ENCODE assay signal across 14 mouse cellular contexts in the genomic region with DNA sequence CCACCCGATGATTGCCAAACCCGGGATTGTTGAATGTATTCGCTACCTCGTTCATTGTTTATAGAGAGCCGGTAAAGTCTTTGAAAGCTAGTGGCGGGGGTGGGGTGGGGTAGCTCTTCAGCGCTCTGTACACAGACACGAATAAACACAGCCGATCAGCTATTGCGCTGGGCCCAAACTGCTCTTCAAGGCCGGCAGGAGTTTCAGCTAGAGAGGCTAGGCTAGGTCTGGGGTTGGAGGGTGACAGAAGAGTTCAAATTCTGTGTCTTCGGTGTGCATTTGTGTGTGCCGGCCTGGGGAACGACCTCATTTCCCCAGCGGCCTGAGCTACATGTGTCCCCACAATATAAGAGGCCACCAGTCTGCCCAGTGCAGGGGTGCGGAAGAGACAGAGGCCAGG. TPM values are rescaled to one million over a fixed set of nuclear protein-coding genes. Genes with fewer than 3 reads are reported as not detected.
DNase-seq lines count a peak whose midpoint lies in the region; ATAC-seq lines count a peak whose summit lies in the region.
"Had no signal": no experiment of that assay in that cellular context is flagged by ENCODE, and none has a peak within 500 bp of the region (broad histone marks: within the 10 kb centered on the region; RNA-seq: fewer than 3 reads in every experiment).

No protein-coding gene starts in this region.

- peak overlapping the region; percentile 55 for H3K4me3 ChIP-seq in lung, embryonic 15.5 days
- peak overlapping the region; percentile 63 for H3K4me3 ChIP-seq in limb, embryonic 11.5 days (ENCODE audit: low read depth, low read length)
- H3K4me3 ChIP-seq: intestine, embryonic 15.5 days had no signal

- no peaks in the 10 kb centered on the region; the same call in 1 of the 2 replicates for H3K4me1 ChIP-seq in lung, embryonic 15.5 days
- H3K4me1 ChIP-seq in limb, embryonic 11.5 days (ENCODE audit: control insufficient read depth, insufficient read depth, low read length) = peaks cover 4% of the 10 kb centered on the region; the same call in 1 of the 2 replicates

- peak overlapping the region; percentile 79 for H3K27ac ChIP-seq in lung, embryonic 15.5 days
- H3K27ac ChIP-seq in limb, embryonic 11.5 days (replicated peaks; ENCODE audit: low read depth, low read length) = peak overlapping the region; percentile 89
- H3K27ac ChIP-seq: intestine, embryonic 15.5 days had no signal

- peak; percentile 28 for DNase-seq in embryo, embryonic 10 days (ENCODE audit: low spot score)
- DNase-seq in embryo, embryonic 9.5 days (ENCODE audit: extremely low spot score) = no peak
- no peak for DNase-seq in lung, postnatal 25 days (ENCODE audit: low spot score)
- DNase-seq in embryo, embryonic 10.5 days (ENCODE audit: low spot score) = peak; percentile 56
- DNase-seq in limb, embryonic 11.5 days (ENCODE audit: low spot score) = peak; percentile 58
- no peak for DNase-seq in layer of hippocampus, postnatal 14 days (ENCODE audit: low spot score in 2 of 2)
- no peak for DNase-seq in ovary, postnatal 10 days (ENCODE audit: low spot score)
- DNase-seq: cerebellum, postnatal 25 days; kidney, postnatal 36 days; retina, postnatal 1 day had no signal

- H3K36me3 ChIP-seq in lung, embryonic 15.5 days = no peaks in the 10 kb centered on the region
- 0 out of 2 replicates have a peak, but pooled peaks cover 2% of the 10 kb centered on the region for H3K36me3 ChIP-seq in limb, embryonic 11.5 days (ENCODE audit: control insufficient read depth, insufficient read depth, low read length)
- H3K36me3 ChIP-seq: G1E; intestine, embryonic 15.5 days had no signal

- ATAC-seq in lung, embryonic 15.5 days (ENCODE audit: borderline replicate concordance, extremely low read depth, low FRiP score, low TSS enrichment) = no peak
- ATAC-seq in limb, embryonic 11.5 days (ENCODE audit: insufficient number of reproducible peaks, low FRiP score, low TSS enrichment, low read depth) = no peak
- ATAC-seq: activated CD4-positive, CD25-positive, alpha-beta regulatory T cell, adult 4 months; intestine, embryonic 15.5 days had no signal

- H3K4me2 ChIP-seq in lung, embryonic 15.5 days = peak overlapping the region; percentile 59
- peak overlapping the region; percentile 60 for H3K4me2 ChIP-seq in limb, embryonic 11.5 days (ENCODE audit: low read depth, severe bottlenecking)
- H3K4me2 ChIP-seq: intestine, embryonic 15.5 days had no signal

- H3K27me3 ChIP-seq in lung, embryonic 15.5 days = peaks cover 83% of the 10 kb centered on the region
- H3K27me3 ChIP-seq in limb, embryonic 11.5 days (ENCODE audit: control insufficient read depth, insufficient read depth, low read length) = peaks cover 72% of the 10 kb centered on the region

- 2% methylated on average over 16 of the region's 16 CpGs for WGBS in lung, embryonic 15.5 days
- 0% methylated on average over 16 of the region's 16 CpGs for WGBS in limb, embryonic 11.5 days

- H3K9me3 ChIP-seq in lung, embryonic 15.5 days = no peaks in the 10 kb centered on the region
- no peaks in the 10 kb centered on the region for H3K9me3 ChIP-seq in limb, embryonic 11.5 days (ENCODE audit: control insufficient read depth, low read length)
- H3K9me3 ChIP-seq: intestine, embryonic 15.5 days had no signal

- H3K9ac ChIP-seq in lung, embryonic 15.5 days = peak overlapping the region; percentile 60
- H3K9ac ChIP-seq in limb, embryonic 11.5 days (ENCODE audit: low read length) = peak overlapping the region; percentile 86
- H3K9ac ChIP-seq: intestine, embryonic 15.5 days had no signal

RNA-seq across cellular contexts. Expression of gene Tbx5, which starts 6.7 kb away (rescaled TPM):
- 50.1 and 55.7 TPM in 2 replicates for polyA plus RNA-seq in lung, embryonic 15.5 days (2015; fragmentation: Nextera tagmentation; extraction: Ambion mirVana)
- polyA plus RNA-seq in limb, embryonic 11.5 days (2014; fragmentation: Nextera tagmentation; extraction: Ambion mirVana) = 34.3 and 40.5 TPM in 2 replicates
- not detected for total RNA-seq in layer of hippocampus, postnatal 14 days (2021)
- polyA plus RNA-seq: activated CD4-positive, CD25-positive, alpha-beta regulatory T cell, adult 4 months; G1E had no signal

Comparison
In these comparisons a context has a peak if more than half of its experiments do, and no peak if none do; other contexts are left out.
1. DNase-seq: peak in embryo, embryonic 10 days (single experiment), embryo, embryonic 10.5 days (single experiment) and limb, embryonic 11.5 days (single experiment); none in embryo, embryonic 9.5 days (single experiment), lung, postnatal 25 days (single experiment), layer of hippocampus, postnatal 14 days (0 of 2) and ovary, postnatal 10 days (single experiment).